Mouse (Mus musculus): Measurements from ENCODE around the gene Tiam2. TPM values are rescaled to one million over a fixed set of nuclear protein-coding genes. Genes with fewer than 3 reads are reported as not detected.

Gene Tiam2
- polyA plus RNA-seq, 1 experiment: 1.3 TPM

- no peak for TF ChIP-seq CTCF (IDR thresholded peaks at IDR 0.05; ENCODE audit: insufficient read depth, low read length)
- TF ChIP-seq POLR2A (IDR thresholded peaks at IDR 0.05; ENCODE audit: borderline replicate concordance, extremely low read depth, low read depth, low read length): no peak
- no peak overlapping the region for H3K4me3 ChIP-seq (replicated peaks; ENCODE audit: extremely low read depth, low read depth, low read length)
- no peak for DNase-seq
- 89% methylated on average over 3 of the region's 3 CpGs for WGBS
- no peaks in the 10 kb centered on the region for H3K4me1 ChIP-seq (ENCODE audit: control insufficient read depth, insufficient read depth, low read length)
These were observed 107.3 kb downstream of the Tiam2 start for GRCm38 (mm10) chr17:3433521-3434271.

- 60% methylated on average over 1 of the region's 1 CpGs for WGBS
These were observed 108.9 kb downstream of the Tiam2 start for GRCm38 (mm10) chr17:3435299-3435698.

GRCm38 (mm10) chr17:3436841-3437515 is 110.6 kb downstream of the Tiam2 start:
- WGBS: 74% methylated on average over 12 of the region's 12 CpGs
- H3K4me1 ChIP-seq (ENCODE audit: control insufficient read depth, insufficient read depth, low read length): no peaks in the 10 kb centered on the region
- no peak for DNase-seq

More at GRCm38 (mm10) chr17:3435299-3435698, 108.9 kb downstream of the Tiam2 start:
- no peak for TF ChIP-seq CTCF (IDR thresholded peaks at IDR 0.05; ENCODE audit: insufficient read depth, low read length)
- no peak for TF ChIP-seq POLR2A (IDR thresholded peaks at IDR 0.05; ENCODE audit: borderline replicate concordance, extremely low read depth, low read depth, low read length)
- no peak for DNase-seq
- no peak overlapping the region for H3K4me3 ChIP-seq (replicated peaks; ENCODE audit: extremely low read depth, low read depth, low read length)
- no peaks in the 10 kb centered on the region for H3K4me1 ChIP-seq (ENCODE audit: control insufficient read depth, insufficient read depth, low read length)

GRCm38 (mm10) chr17:3442526-3443401 is 116.4 kb downstream of the Tiam2 start:
- Histone ChIP-seq H3K4me3 (replicated peaks; ENCODE audit: extremely low read depth, low read depth, low read length) (no peak overlapping the region), H3K4me1 (ENCODE audit: control insufficient read depth, insufficient read depth, low read length) (no peaks in the 10 kb centered on the region)
- no peak for DNase-seq
- TF ChIP-seq POLR2A (IDR thresholded peaks at IDR 0.05; ENCODE audit: borderline replicate concordance, extremely low read depth, low read depth, low read length): no peak
- no peak for TF ChIP-seq CTCF (IDR thresholded peaks at IDR 0.05; ENCODE audit: insufficient read depth, low read length)
- WGBS: 45% methylated on average over 10 of the region's 10 CpGs

More at GRCm38 (mm10) chr17:3436841-3437515, 110.6 kb downstream of the Tiam2 start:
- H3K4me3 ChIP-seq (replicated peaks; ENCODE audit: extremely low read depth, low read depth, low read length): no peak overlapping the region
- TF ChIP-seq POLR2A (IDR thresholded peaks at IDR 0.05; ENCODE audit: borderline replicate concordance, extremely low read depth, low read depth, low read length): no peak
- no peak for TF ChIP-seq CTCF (IDR thresholded peaks at IDR 0.05; ENCODE audit: insufficient read depth, low read length)

- 38% methylated on average over 8 of the region's 8 CpGs for WGBS
- no peak for TF ChIP-seq POLR2A (IDR thresholded peaks at IDR 0.05; ENCODE audit: borderline replicate concordance, extremely low read depth, low read depth, low read length)
- H3K4me1 ChIP-seq (ENCODE audit: control insufficient read depth, insufficient read depth, low read length): no peaks in the 10 kb centered on the region
- H3K4me3 ChIP-seq (replicated peaks; ENCODE audit: extremely low read depth, low read depth, low read length): no peak overlapping the region
- DNase-seq: no peak
These were observed 120.0 kb downstream of the Tiam2 start for GRCm38 (mm10) chr17:3446191-3446950.

- 24% methylated on average over 3 of the region's 3 CpGs for whole genome bisulfite sequencing
- H3K4me1 ChIP-seq (ENCODE audit: control insufficient read depth, insufficient read depth, low read length): no peaks in the 10 kb centered on the region
- peak; percentile 69 for TF ChIP-seq CTCF (IDR thresholded peaks at IDR 0.05; ENCODE audit: insufficient read depth, low read length)
- TF ChIP-seq POLR2A (IDR thresholded peaks at IDR 0.05; ENCODE audit: borderline replicate concordance, extremely low read depth, low read depth, low read length): no peak
- H3K4me3 ChIP-seq (replicated peaks; ENCODE audit: extremely low read depth, low read depth, low read length): no peak overlapping the region
- peak; percentile 53 for DNase-seq
These were observed 122.4 kb downstream of the Tiam2 start for GRCm38 (mm10) chr17:3448725-3449124.

GRCm38 (mm10) chr17:3451077-3451476 is 124.7 kb downstream of the Tiam2 start:
- DNase-seq: peak; percentile 52
- Histone ChIP-seq H3K4me3 (replicated peaks; ENCODE audit: extremely low read depth, low read depth, low read length) (no peak overlapping the region), H3K4me1 (ENCODE audit: control insufficient read depth, insufficient read depth, low read length) (no peaks in the 10 kb centered on the region; the same call in 1 of the 2 replicates)
- no peak for TF ChIP-seq POLR2A (IDR thresholded peaks at IDR 0.05; ENCODE audit: borderline replicate concordance, extremely low read depth, low read depth, low read length)
- TF ChIP-seq CTCF (IDR thresholded peaks at IDR 0.05; ENCODE audit: insufficient read depth, low read length): peak; percentile 90
- 67% methylated on average over 2 of the region's 2 CpGs for WGBS

- Histone ChIP-seq H3K4me3 (replicated peaks; ENCODE audit: extremely low read depth, low read depth, low read length) (no peak overlapping the region), H3K4me1 (ENCODE audit: control insufficient read depth, insufficient read depth, low read length) (no peaks in the 10 kb centered on the region; the same call in 1 of the 2 replicates)
- 71% methylated on average over 12 of the region's 12 CpGs for WGBS
- DNase-seq: no peak
- no peak for TF ChIP-seq CTCF (IDR thresholded peaks at IDR 0.05; ENCODE audit: insufficient read depth, low read length)
- TF ChIP-seq POLR2A (IDR thresholded peaks at IDR 0.05; ENCODE audit: borderline replicate concordance, extremely low read depth, low read depth, low read length): no peak
These were observed 126.4 kb downstream of the Tiam2 start for GRCm38 (mm10) chr17:3452571-3453311.
